Mouse (Mus musculus) CD4-positive helper T cell, adult 2 months (primary cell): ENCODE measurements at regions not wholly inside any gene's neighbourhood (a gene's known extent, or its start where the extent isn't known, plus 50 kb on each side); places are given as distances from the start of the nearest gene placed in this dataset.
"Not testable (repeated sequence)": the region's sequence is repeated elsewhere in the genome, so short reads cannot be mapped to it uniquely, and the experiment has no call there.

ENCODE experiments used
- DNase-seq: peaks from one replicate; pipeline ENCODE4 v3.0.0-alpha.2; 2012; ENCODE audit warnings: low read depth, missing footprints, low spot score

DNA sequence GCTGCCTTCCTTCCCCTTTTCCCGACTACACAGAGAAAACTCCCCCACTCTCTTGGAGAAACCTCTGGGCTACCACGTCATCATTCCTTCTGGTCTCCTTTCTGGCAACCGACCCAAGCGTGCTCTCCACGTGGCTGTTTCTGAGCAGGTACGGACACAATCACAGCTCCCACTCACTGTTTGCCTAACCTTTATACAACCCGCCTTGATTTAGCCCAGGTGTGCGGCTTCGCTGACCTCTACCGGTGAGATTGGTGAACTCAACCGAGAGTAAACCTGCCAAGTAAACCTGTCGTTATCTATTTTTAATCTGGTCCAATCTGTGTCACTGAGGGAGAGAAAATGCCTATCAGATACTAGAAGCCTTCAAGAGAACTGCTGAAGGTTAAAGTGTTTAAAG is 142.7 kb upstream of the Gnai1 start:
- DNase-seq, result no peak

- DNase-seq, result no peak
Observed at GRCm38 (mm10) chr5:18494305-18494704, 134.2 kb upstream of the Gnai1 start.

DNA sequence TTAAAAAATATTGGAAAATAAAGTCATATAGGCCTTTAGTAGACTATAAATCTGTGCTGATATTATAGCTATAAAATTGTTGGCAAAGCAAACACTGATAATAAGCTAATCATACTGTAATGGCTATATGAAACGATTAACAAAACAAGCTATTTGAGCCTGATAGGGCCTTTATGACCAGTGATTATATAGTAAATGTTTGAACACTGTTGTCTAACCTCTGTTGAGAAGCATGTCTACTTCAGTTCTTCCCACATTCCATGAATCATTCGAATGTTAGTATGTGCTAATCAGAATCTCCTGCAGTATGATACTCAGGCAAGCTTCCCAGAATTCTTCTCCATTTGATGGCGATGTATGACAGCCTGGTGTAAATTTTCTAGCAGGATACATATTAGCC is 129.6 kb upstream of the Gnai1 start:
- no peak for DNase-seq

- DNase-seq, result no peak
Observed at GRCm38 (mm10) chr5:18487076-18487772, 127.1 kb upstream of the Gnai1 start.

- no peak for DNase-seq
Observed at GRCm38 (mm10) chr5:18484376-18484775, 124.2 kb upstream of the Gnai1 start.

- DNase-seq, result no peak
Observed at GRCm38 (mm10) chr5:18478420-18478819, 118.3 kb upstream of the Gnai1 start.

DNA sequence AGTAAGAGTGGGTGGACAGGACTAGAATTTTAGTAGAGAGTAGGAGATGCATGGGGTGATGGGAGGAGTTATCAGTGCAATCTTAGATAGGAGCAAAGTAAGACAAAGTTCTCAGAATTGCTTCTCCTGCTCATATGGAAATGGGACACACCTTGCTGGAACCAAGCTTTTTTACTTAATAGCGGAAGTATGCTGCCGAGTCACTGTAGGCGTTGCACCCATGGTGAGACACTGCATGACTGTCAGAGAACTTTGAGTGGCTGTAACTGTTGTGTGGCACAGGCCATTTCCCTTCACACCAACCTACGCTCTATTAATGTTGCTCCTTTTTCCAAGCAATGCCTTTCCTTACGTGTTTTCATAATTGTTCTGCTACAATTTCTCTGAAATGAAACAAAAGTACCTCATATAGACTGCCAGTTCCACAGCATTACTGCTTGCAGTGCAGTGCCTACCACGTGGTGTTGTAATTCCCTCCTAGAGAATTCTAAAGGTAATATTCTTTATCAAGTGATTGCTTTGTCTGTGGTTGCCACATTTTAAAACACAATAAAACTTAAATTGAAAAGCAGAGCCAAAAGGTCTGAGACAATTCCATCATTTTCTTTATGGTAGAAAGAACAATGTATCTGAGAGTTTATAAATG is 117.3 kb upstream of the Gnai1 start:
- DNase-seq, result no peak

DNA sequence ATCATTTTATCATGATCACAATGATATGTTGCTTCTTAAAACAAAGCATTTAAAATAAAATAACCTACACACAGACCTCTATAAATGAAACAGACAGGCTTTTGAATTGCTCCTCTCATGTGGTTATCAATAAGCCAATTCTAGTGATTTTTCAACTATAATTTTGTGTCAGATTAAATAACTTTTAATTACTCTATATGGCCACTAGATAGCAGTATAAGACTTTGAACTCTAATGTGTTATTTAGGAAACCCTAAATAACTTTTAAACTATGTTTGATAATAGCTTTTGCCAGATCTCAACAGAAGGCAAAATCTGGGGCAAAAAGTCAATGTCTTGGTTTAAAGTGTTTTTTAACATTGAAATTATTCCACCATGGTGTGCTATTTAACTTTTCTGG is 112.0 kb upstream of the Gnai1 start:
- DNase-seq, result no peak

- DNase-seq, result no peak
Observed at GRCm38 (mm10) chr5:18457771-18458170, 97.6 kb upstream of the Gnai1 start.

DNA sequence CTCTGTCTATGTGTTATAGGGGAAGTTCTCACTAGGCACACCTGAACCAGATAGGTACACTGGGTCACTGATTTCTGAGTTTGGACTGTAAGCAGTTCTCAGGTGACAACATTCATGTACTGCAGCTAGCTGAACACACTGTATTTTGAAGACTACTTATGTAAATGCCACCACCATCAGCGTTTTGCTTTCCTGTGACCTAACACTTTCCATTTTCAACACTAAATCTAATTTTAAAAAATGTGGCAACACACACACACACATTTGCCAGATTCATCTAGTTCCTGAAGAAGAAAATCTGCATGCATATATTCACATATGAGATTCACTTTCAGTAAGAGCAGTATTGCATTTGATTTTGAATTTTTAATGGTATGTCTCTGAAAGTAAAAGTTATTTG is 96.0 kb upstream of the Gnai1 start:
- no peak for DNase-seq

- DNase-seq, result not testable (repeated sequence)
Observed at GRCm38 (mm10) chr5:18452871-18453757, 93.0 kb upstream of the Gnai1 start.

- DNase-seq, result no peak
Observed at GRCm38 (mm10) chr5:18449261-18449660, 89.1 kb upstream of the Gnai1 start.

DNA sequence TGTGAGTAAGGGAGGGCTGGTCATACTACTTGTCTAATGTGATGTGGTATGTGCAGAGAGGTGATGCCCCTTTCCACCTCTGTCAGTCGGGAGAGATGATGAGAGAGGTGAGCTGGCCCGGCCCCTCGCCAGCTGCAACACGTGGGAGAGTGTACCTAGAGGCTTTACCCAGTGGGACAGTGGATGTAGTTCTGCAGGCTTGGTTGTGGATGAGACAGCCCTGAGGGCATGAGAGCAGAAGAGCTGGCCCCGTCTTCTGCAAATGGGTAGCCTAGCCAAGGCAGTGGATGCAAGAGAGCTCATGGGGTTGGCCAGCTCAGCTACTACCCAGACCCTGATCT is 88.1 kb upstream of the Gnai1 start:
- DNase-seq, result no peak

- DNase-seq, result no peak
Observed at GRCm38 (mm10) chr5:18447665-18448329, 87.6 kb upstream of the Gnai1 start.

DNA sequence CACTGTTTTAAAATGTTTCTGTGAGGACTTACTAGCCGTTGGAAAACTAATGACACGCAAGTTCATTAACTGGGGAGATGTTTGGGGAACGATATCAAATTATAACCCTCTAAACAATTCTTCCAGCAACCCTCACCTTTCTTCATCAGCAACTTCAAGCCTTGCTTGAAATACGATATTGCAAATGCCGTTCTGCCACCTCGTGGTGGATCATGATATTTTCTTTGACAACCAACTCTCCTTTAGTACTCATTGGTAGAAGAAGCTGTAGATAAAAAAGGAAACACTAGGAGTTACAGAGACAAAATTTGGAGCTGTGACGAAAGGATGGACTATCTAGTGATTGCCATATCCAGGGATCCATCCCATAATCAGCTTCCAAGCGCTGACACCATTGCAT is 85.8 kb upstream of the Gnai1 start:
- peak; percentile 2 for DNase-seq

- DNase-seq, result no peak
Observed at GRCm38 (mm10) chr5:18439986-18440385, 79.8 kb upstream of the Gnai1 start.

DNA sequence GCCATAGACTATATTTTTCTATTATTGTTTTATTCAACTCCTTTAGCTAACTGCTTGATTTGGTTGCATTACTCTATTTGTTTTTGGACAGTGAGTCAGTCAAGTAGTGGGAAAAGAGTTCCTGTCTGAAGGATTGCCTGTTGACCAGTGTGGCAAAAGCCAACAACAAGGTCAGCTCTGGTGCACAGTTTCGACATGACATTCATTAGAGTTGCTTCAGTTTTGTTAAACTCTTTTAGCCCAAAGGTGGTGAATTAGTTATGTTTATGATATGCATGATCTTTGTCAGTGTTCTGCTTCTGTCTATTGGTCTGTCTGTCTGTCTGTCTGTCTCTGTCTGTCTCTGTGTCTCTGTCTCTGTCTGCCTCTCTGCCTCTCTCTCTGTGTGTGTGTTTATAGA is 79.1 kb upstream of the Gnai1 start:
- DNase-seq, result no peak

DNA sequence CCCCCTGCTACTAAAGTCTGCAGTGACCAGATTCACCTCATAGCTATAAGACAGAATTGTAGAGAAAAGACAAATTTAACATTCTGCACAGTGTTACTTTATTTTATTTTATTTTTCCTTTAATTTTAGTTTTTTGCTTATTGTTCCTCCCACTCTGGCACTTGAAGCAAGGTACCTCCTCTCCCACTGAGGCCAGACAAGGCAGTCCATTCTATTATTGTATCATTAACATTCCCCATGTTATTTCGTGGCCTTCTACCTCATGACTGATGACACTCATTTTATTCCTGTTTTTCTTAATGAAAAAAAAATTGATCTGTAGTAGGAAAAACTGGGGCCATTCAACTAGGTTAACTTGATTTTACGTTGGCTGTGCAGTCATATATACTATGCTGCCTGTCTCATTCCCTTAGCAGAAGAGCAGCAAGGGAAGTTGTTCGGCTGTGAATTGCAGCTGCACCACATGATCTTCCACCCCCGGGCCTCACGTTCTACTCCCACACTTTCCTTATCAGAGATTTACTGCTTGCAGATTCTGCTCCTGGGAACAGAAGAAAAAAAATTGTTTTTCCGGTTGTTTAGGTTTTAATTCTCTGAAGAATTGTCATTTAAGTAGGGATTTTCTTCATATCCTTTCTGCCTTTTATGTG is 76.1 kb upstream of the Gnai1 start:
- no peak for DNase-seq

DNA sequence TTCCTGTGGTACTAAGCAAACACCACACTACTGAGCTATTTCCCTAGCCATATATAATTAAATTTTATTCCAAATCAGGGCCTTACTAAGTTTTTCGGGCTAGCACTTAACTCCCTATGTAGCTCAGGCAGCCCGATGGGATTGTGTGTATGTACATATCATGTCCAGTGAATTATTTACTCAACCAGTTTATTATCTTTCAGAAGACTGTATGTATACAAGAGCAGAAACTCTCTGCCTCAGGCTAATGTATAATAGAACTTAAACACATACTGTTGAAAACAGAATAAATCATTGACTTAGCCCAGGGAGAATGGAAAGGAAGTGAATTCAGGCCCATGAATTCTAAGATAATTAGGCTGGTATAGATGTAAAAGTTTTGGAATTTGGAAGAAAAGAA is 74.1 kb upstream of the Gnai1 start:
- DNase-seq, result no peak

GRCm38 (mm10) chr5:18433287-18433686 is 73.1 kb upstream of the Gnai1 start:
- DNase-seq, result no peak

DNA sequence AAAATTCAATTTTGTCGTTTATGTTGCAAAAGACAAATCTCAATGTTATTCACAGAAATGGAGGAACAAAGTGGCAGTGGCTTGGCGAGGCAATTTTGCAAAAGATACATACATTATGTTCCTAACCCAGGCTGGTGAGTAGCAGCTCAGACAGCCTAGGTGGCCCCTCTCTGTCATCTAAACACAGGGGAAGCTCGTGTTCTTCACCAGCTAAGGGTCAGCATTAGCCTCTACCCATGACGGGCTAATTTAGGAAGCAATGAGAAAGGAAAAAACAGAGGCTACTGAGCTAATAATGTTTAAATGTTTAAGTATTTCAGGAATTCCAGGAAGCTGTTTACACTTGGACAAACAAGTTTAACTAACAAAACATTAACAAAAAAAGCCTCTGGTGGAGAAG is 64.9 kb upstream of the Gnai1 start:
- DNase-seq, result no peak

DNA sequence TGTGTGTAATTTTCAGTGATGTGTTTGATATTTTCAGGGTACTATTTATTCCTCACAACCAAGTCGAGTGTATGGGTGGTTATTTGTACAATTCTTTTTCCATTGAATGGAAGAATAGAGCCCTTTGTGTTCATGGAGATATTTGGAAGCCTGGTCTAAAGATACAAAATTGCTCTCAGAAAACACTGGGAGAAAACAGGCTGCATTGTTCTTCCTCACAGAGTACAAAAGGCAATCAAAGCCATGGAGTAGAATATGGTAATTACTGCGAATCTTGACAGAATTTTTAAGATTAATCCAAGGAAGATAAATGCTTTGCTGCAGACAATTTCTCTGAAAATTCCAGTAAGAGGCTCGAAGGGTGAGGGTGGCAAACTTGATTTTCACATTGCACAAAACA is 54.7 kb upstream of the Gnai1 start:
- DNase-seq, result no peak
